Mouse (Mus musculus) neural tube, embryonic 14.5 days (tissue): ENCODE measurements around the gene Adgre5. TPM values are rescaled to one million over a fixed set of nuclear protein-coding genes. Genes with fewer than 3 reads are reported as not detected.
A peak's percentile ranks its signal among the peaks of the same experiment; 100 is the strongest.

Experiments
- ATAC-seq: fragments of 200-750 bp; cut with Nextera tagmentation; 2 replicates; pipeline ENCODE4 v1.8.0; 2017; ENCODE audit warnings: low read depth, mild to moderate bottlenecking, moderate TSS enrichment, moderate library complexity
- H3K27ac ChIP-seq: fragments of 300-500 bp; sonication (generic); 2 replicates; pipeline ENCODE4 v1.5.1; 2014; ENCODE audit warnings: low read depth, mild to moderate bottlenecking, control low read depth, low read length, moderate library complexity, mixed read lengths
- H3K27me3 ChIP-seq: fragments of 300-500 bp; sonication (generic); 2 replicates; pipeline ENCODE4 v1.6.1; 2014; ENCODE audit warnings: low read length; ENCODE audit not compliant: control insufficient read depth, insufficient read depth
- H3K36me3 ChIP-seq: fragments of 300-500 bp; sonication (generic); 2 replicates; pipeline ENCODE4 v1.6.1; 2014; ENCODE audit warnings: low read length, mixed read lengths; ENCODE audit not compliant: control insufficient read depth, insufficient read depth
- H3K4me1 ChIP-seq: fragments of 300-500 bp; sonication (generic); 2 replicates; pipeline ENCODE4 v1.6.1; 2014; ENCODE audit warnings: low read length; ENCODE audit not compliant: control insufficient read depth, insufficient read depth
- H3K4me2 ChIP-seq: fragments of 300-500 bp; sonication (generic); 2 replicates; pipeline ENCODE4 v1.6.1; 2014; ENCODE audit warnings: mild to moderate bottlenecking, low read depth, low read length, control low read depth
- H3K4me3 ChIP-seq: fragments of 300-500 bp; sonication (generic); 2 replicates; pipeline ENCODE4 v1.5.1; 2014; ENCODE audit warnings: low read depth, low read length, control low read depth, mixed read lengths
- H3K9ac ChIP-seq: fragments of 300-500 bp; sonication (generic); replicated peaks from 2 replicates; pipeline ENCODE4 v1.6.1; 2014; ENCODE audit warnings: low read depth, mild to moderate bottlenecking, control low read depth, low read length, mixed read lengths
- H3K9me3 ChIP-seq: fragments of 300-500 bp; sonication (generic); 2 replicates; pipeline ENCODE4 v1.6.1; 2016; ENCODE audit warnings: low read length; ENCODE audit not compliant: control insufficient read depth
- WGBS: fragments of 180-500 bp; shearing (Covaris S2); extraction: QIAGEN DNeasy Blood & Tissue Kit; methylation state at CpG from one replicate; pipeline ENCODE4 v1.1.7; 2014; 5-methylcytosine and 5-hydroxymethylcytosine counted together
- polyA plus RNA-seq: library from polyadenylated mRNA; unstranded; fragments of >200 nt; fragmentation: Nextera tagmentation; extraction: Ambion mirVana; gene quantifications from 2 replicates; pipeline ENCODE4 v1.2.1, GENCODE M21; 2014

The Adgre5 gene
- polyA plus RNA-seq, 1 experiment from 2014 or later, result 8.8 TPM

DNA sequence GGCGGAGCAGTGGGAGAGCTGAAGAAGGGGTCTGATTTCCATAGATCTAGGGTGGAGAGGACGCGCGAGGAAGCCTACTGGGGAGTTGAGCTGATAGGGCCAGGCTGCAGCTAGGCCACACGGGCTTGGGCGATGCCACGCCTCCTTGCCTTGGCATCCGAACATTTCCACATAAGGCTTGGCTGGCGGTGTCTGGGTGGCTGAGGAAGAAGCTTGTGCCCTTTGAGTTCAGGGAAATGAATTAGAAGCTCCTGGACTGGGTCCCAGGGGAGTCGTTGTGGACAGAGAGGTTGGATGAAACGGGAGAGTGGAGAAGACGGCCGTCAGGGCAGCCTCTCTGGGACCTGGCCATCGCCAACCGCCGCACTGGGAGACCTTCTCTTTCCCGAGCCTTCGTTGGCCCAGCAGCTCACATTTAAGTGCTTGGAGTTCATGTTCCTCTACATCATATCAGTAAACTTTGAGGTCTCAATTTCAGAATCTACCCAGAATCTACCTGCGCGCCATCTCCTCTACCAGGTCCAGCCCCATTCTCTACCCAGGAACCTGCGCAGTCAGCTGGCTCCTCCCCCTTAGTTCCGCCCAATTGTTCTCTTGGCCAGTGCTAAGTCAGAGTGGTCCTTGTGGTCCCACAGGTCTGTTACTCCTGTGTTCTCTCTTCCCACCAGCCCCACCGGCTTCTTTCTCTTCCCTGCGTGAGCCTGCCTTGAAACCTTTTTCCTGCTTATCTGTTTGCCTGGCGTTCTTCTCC is 31.8 kb upstream of the Adgre5 start:
- H3K9ac ChIP-seq, result no peak overlapping the region
- H3K27ac ChIP-seq, result no peak overlapping the region
- H3K9me3 ChIP-seq, result no peaks in the 10 kb centered on the region
- H3K27me3 ChIP-seq, result no peaks in the 10 kb centered on the region; the same call in 1 of the 2 replicates
- H3K36me3 ChIP-seq, result no peaks in the 10 kb centered on the region
- H3K4me3 ChIP-seq, result peak overlapping the region; percentile 22
- WGBS, result 7% methylated on average over 25 of the region's 25 CpGs
- no peaks in the 10 kb centered on the region for H3K4me1 ChIP-seq
- peak overlapping the region; percentile 44 for H3K4me2 ChIP-seq
- ATAC-seq, result peak; percentile 48; the same call in 1 of the 2 replicates

DNA sequence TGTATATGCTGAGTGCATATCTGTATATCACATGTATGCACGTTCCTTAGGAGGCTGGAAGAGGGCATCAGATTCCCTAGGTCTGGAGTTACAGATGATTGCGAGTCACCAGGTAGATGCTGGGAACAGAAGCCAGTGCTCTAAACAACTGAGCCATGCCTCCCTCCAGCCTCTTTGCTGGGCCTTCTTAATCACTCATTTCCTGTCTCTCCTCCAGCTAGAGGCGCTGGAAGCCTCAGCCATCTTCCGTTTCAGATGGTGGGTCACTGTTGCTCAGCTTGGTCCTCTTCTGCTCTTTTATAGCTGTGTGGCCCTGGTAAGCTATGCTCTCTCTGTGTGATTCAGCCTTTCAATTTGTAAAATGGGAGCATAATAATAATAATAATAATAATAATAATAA is 30.7 kb upstream of the Adgre5 start:
- no peak for ATAC-seq
- WGBS, result 45% methylated on average over 4 of the region's 4 CpGs

DNA sequence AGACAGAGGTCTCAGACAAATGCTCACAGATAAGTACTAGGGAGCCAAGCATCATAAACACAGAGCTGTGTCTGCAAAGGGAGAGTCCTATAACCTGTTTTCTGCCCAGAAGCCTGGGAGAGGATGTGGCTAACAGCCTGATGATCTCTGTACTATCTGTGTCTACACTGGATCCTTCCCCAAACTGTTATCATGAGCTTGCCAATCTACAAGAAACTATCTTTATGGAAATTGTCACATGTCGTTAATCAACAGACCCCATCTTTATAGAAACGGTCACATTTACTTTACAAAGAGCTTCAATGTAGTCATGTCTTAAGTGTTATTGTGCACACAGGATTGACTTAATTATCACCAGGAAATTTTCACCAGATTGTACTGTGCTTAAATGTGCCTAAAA is 29.5 kb upstream of the Adgre5 start:
- no peak overlapping the region for H3K9ac ChIP-seq
- WGBS, result 88% methylated on average over 2 of the region's 2 CpGs
- H3K27ac ChIP-seq, result no peak overlapping the region
- no peak overlapping the region for H3K4me2 ChIP-seq
- no peaks in the 10 kb centered on the region; the same call in 1 of the 2 replicates for H3K27me3 ChIP-seq
- no peaks in the 10 kb centered on the region for H3K9me3 ChIP-seq
- H3K36me3 ChIP-seq, result no peaks in the 10 kb centered on the region
- no peak for ATAC-seq
- no peak overlapping the region for H3K4me3 ChIP-seq
- no peaks in the 10 kb centered on the region for H3K4me1 ChIP-seq

More for the DNA sequence above, 30.7 kb upstream of the Adgre5 start:
- no peaks in the 10 kb centered on the region for H3K4me1 ChIP-seq
- H3K27ac ChIP-seq, result no peak overlapping the region
- no peaks in the 10 kb centered on the region for H3K36me3 ChIP-seq
- H3K4me2 ChIP-seq, result no peak overlapping the region
- no peaks in the 10 kb centered on the region for H3K9me3 ChIP-seq
- H3K4me3 ChIP-seq, result no peak overlapping the region
- H3K9ac ChIP-seq, result no peak overlapping the region
- H3K27me3 ChIP-seq, result no peaks in the 10 kb centered on the region; the same call in 1 of the 2 replicates

DNA sequence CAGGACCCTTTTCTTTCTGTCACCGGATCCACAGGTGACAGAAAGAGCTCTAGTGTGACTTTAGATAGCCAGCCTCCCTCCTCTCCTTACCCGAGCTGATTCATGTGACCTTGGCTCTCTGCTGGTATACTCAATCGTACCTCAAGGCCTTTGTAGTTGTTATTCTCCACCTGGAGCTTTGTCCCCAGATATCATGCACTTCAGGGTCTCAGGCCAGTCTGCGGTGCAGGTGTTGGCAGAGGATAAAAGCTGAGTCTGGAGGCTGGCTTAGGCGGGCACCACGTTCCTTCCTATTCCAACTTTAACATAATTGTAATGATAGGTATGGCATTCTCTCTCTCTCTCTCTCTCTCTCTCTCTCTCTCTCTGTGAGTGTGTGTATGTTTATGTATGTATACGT is 28.6 kb upstream of the Adgre5 start:
- no peak for ATAC-seq
- Histone ChIP-seq H3K27me3 (no peaks in the 10 kb centered on the region; the same call in 1 of the 2 replicates), H3K9ac (no peak overlapping the region), H3K36me3 (no peaks in the 10 kb centered on the region), H3K4me1 (no peaks in the 10 kb centered on the region), H3K4me2 (no peak overlapping the region), H3K9me3 (no peaks in the 10 kb centered on the region), H3K4me3 (no peak overlapping the region), H3K27ac (no peak overlapping the region)
- 79% methylated on average over 7 of the region's 7 CpGs for WGBS

DNA sequence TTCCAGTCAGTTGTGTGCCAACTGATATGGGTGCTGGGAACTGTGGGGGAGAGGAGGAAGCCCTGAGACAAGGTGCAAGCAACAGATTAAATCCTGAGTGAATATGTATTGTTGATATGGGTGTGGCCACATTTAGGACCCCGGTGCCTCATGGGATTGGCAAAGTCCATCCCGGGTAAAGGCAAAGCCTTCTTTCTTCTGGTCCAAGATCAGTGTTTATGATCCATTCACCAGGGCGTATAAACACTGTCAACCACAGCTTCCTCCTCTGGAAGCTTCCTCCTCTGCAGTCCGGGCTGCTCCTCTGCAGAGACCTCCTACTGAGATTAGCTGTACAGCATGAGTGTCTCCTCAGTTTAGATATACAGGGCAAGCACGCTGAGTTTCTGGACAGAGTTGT is 27.4 kb upstream of the Adgre5 start:
- no peaks in the 10 kb centered on the region; the same call in 1 of the 2 replicates for H3K27me3 ChIP-seq
- no peaks in the 10 kb centered on the region for H3K9me3 ChIP-seq
- H3K36me3 ChIP-seq, result no peaks in the 10 kb centered on the region
- H3K4me1 ChIP-seq, result no peaks in the 10 kb centered on the region
- ATAC-seq, result no peak
- H3K9ac ChIP-seq, result no peak overlapping the region
- WGBS, result 59% methylated on average over 5 of the region's 5 CpGs
- H3K27ac ChIP-seq, result no peak overlapping the region
- no peak overlapping the region for H3K4me3 ChIP-seq
- no peak overlapping the region for H3K4me2 ChIP-seq

DNA sequence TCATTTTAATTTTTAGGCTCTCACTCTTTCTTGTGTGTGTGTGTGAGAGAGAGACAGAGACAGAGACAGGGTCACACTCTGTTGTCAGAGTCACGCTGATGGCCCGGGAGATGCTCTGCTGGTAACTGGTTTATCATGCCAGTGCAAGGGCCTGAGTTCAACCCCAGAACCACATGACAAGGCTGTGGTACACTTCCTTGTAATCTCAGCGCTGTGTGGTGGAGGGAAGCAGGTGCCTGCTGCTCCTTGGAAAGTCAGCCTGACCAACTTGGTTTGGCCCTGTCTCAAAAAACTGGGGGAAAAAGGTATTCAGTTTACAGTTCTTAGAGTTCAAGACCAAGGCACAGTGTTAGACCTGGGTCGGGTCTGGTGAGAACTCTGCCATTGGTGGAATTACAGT is 26.3 kb upstream of the Adgre5 start:
- H3K36me3 ChIP-seq, result no peaks in the 10 kb centered on the region
- no peak overlapping the region for H3K27ac ChIP-seq
- WGBS, result 85% methylated on average over 4 of the region's 4 CpGs
- H3K4me2 ChIP-seq, result no peak overlapping the region
- no peak overlapping the region for H3K4me3 ChIP-seq
- H3K4me1 ChIP-seq, result no peaks in the 10 kb centered on the region
- H3K27me3 ChIP-seq, result no peaks in the 10 kb centered on the region; the same call in 1 of the 2 replicates
- no peak overlapping the region for H3K9ac ChIP-seq
- no peaks in the 10 kb centered on the region for H3K9me3 ChIP-seq
- no peak for ATAC-seq

DNA sequence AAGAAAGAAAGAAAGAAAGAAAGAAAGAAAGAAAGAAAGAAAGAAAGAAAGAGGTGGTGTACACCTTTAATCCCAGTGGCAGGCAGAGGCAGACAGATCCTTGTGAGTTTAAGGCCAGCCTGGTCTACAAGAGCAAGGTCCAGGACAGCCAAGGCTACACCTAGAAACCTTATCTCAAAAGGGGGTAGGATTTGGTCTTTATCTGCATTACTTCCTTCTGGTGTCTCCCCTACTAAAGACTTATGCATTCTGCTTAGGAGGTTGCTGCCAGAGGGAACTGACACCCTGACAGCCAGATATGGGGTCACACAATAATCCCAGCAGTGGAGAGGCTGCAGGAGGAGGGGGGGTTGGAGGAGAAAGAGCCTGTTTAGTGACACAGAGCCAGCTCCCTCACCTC is 24.5 kb upstream of the Adgre5 start:
- no peak for ATAC-seq

DNA sequence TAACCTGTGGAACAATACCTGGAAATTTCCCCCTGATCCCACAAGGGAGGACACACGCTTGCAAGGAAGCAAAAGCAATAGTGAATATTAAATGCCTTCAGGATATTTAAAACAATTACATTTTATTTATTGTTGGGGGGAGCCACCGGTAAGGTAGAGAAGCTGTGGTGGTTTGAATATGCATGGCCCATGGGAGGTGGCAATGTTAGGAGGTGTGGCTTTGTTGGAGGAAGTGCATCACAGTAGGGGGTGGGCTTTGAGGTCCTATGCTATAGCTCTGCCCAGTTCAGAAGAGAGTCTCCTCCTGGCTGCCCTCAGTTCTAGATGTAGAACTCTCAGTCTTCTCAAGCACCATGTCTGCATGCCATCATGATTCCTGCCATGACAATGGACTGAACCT is 23.6 kb upstream of the Adgre5 start:
- Histone ChIP-seq H3K4me3 (no peak overlapping the region), H3K36me3 (no peaks in the 10 kb centered on the region), H3K27ac (no peak overlapping the region), H3K4me1 (no peaks in the 10 kb centered on the region), H3K9me3 (no peaks in the 10 kb centered on the region), H3K9ac (no peak overlapping the region), H3K27me3 (no peaks in the 10 kb centered on the region), H3K4me2 (no peak overlapping the region)
- WGBS, result 72% methylated on average over 2 of the region's 2 CpGs
- ATAC-seq, result no peak

More for the DNA sequence above, 24.5 kb upstream of the Adgre5 start:
- no peak overlapping the region for H3K9ac ChIP-seq
- H3K27me3 ChIP-seq, result no peaks in the 10 kb centered on the region; the same call in 1 of the 2 replicates
- H3K4me3 ChIP-seq, result no peak overlapping the region
- no peaks in the 10 kb centered on the region for H3K4me1 ChIP-seq
- H3K36me3 ChIP-seq, result no peaks in the 10 kb centered on the region
- no peak overlapping the region for H3K4me2 ChIP-seq
- H3K9me3 ChIP-seq, result no peaks in the 10 kb centered on the region
- H3K27ac ChIP-seq, result no peak overlapping the region

DNA sequence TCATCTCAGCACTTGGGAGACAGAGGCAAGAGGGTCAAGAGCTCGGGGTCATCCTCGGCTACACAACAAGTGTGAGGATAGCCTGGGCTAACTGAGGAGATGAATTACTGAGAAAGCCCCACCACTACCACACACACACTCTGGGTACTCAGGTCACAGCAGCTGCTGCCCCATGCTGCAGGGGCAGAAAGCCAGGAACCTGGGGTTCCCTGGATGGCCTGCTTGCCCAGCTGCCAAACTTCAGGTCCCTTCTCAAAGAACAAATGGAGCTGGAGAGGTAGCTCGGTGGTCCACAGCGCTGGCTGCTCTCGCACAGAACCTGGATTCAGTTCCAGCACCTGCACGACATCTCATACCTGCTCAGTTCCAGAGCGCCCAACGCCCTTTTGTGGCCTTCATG is 23.0 kb upstream of the Adgre5 start:
- Histone ChIP-seq H3K4me1 (no peaks in the 10 kb centered on the region), H3K27ac (no peak overlapping the region), H3K27me3 (no peaks in the 10 kb centered on the region), H3K4me2 (no peak overlapping the region), H3K9ac (no peak overlapping the region), H3K4me3 (no peak overlapping the region), H3K9me3 (no peaks in the 10 kb centered on the region), H3K36me3 (no peaks in the 10 kb centered on the region)
- 93% methylated on average over 8 of the region's 8 CpGs for WGBS
- no peak for ATAC-seq
